Mouse (Mus musculus) olfactory bulb, adult 2 months (tissue): ENCODE results near the gene Rnf167.

Source experiments
- CTCF ChIP-seq: fragments of 200-500 bp; IDR thresholded peaks from 2 replicates; pipeline ENCODE4 v1.5.1; 2012; ENCODE audit warnings: low read depth, mild to moderate bottlenecking, low read length, moderate library complexity; ENCODE audit not compliant: insufficient read depth
- POLR2A ChIP-seq: fragments of 200-500 bp; IDR thresholded peaks from 2 replicates; pipeline ENCODE4 v1.6.1; 2012; ENCODE audit warnings: mild to moderate bottlenecking, low read depth, low read length, moderate library complexity; ENCODE audit not compliant: insufficient read depth

GRCm38 (mm10) chr11:70670483-70670882, 23.4 kb downstream of the Rnf167 start:
- TF ChIP-seq CTCF, result no peak
- no peak for TF ChIP-seq POLR2A
